Mouse (Mus musculus): ENCODE results near the gene Cxcl12. TPM values are rescaled to one million over a fixed set of nuclear protein-coding genes. Genes with fewer than 3 reads are reported as not detected.
A peak's percentile ranks its signal among the peaks of the same experiment; 100 is the strongest.

The Cxcl12 gene
- total RNA-seq (2021), result 10 to 100 TPM; 41.7 to 45.2 TPM
- long read RNA-seq, experiment 1, transcript Cxcl12-202 (3 exons, 1,878 nt), result major isoform, 18 of 26 reads
- long read RNA-seq, experiment 1, partial matches to known transcripts, result 0 of 26 reads
- long read RNA-seq, experiment 1, other reads (novel, unspliced or antisense), result 8 of 26 reads
- long read RNA-seq, experiment 2, full-length matches to known transcripts, result 20 of 32 reads
- long read RNA-seq, experiment 2, partial matches to known transcripts, result 0 of 32 reads
- long read RNA-seq, experiment 2, other reads (novel, unspliced or antisense), result 12 of 32 reads

DNA sequence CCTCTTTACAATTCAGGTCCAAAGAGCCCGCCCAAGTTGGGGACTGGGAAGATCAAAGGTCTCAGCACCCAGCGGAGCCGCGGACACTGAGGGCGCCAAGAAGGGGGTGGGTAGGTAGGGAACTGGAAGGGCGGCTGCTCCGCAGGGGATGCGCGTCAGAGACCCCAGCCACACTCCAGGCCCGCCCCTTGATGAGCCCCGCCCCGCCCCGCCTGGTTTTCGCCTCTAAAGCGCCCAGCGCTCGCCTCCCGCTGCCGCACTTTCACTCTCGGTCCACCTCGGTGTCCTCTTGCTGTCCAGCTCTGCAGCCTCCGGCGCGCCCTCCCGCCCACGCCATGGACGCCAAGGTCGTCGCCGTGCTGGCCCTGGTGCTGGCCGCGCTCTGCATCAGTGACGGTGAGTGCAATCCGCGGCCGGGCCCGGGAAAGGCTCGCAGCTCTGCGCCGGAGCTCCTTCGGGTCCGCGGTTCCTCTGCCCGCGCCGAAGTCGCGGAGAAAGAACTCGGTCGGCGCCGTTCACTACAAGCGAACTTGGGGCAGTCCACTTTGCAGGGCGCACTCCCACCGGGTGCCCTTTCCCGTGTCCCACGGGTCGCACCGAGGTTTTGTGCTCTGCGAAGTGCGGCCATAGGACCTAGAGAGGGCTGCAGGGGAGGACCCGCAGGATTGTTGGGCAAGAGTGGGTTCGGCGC, at the start of gene Cxcl12:
Gene Cxcl12, plus strand, starts transcription at position 215 of the 691 bp plus-strand sequence.
- DNase-seq (ENCODE audit: low spot score in 2 of 2), result peak; percentile 29 to 30

DNA sequence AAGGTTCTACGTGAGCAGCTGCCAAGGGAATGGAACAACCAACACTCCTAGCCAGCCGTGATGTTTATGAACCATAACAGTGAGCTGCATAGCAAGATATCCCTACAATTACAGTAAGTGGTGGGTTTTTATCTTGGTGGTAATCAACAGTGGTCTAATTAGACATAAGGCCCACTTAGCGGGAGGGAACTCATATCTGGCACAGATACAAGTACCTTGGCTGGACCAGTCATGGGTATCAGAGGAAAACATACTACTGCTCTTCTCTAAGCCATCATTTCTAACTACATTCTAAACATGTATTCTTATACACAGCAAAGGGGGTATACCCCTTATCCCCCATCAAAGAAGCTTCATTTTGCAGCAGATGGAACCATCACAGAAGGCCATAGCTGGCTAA, 46.3 kb upstream of the Cxcl12 start:
- DNase-seq (ENCODE audit: low spot score in 2 of 2), result no peak

DNA sequence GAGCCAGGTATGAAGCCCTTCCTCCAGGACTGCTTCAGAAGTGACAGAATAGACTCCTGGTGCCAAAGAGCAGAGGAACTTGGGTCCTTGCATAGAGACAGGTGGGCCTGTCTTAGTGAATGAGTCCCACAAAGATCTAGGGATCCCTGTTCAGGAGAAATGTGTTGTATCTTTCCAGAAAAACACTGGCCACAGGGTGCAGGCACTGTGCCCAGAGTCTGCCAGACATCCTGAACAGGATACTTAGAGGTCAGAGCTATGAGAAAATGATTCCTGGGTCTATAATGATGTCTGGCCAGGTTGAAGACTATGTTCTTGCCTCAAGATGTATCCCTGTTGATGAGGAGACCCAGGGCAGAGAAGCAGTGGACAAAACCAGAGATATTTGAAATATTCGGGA, 42.0 kb upstream of the Cxcl12 start:
- DNase-seq (ENCODE audit: low spot score in 2 of 2), result no peak

DNA sequence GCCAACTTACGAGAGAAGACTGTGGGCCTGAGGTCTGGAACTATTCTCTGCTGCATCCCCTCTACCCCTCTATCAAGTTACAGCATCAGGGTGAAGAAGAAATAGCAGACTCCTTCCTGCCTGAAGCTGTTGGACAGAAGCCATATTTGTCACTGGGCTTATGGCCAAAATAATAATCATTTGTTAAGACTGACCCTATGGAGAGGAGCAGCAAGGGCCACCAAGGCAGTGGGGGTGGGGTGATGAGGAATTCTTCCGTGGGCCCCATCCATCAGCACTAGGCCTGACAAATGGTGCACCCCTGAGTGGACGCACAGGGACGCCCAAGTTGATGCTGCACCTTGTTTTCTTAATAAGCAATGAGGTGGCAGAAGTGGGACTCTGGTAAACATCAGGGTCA, 38.9 kb upstream of the Cxcl12 start:
- DNase-seq (ENCODE audit: low spot score in 2 of 2), result no peak

GRCm38 (mm10) chr6:117130680-117131111, 37.6 kb upstream of the Cxcl12 start:
- DNase-seq (ENCODE audit: low spot score in 2 of 2), result no peak

GRCm38 (mm10) chr6:117134526-117134925, 33.8 kb upstream of the Cxcl12 start:
- DNase-seq (ENCODE audit: low spot score in 2 of 2), result no peak

DNA sequence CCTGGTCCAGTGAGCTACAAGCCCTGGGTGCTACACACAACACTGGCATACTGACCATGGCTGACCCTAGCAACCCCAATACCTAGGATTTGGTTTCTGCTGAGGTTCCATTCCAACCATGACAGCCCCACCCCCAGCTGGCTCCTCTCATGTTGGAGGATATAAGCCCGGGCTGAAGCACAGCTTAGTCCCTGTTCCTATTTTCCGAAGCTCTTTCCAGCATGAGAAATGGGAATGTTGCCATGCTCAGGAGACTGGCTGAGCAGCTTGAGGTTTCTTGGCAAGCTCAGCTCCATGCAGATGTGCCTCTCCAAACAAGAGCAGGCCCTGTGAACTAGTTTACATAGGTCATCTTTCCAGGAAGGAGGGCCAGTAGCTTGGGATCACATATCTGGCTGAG, 30.6 kb upstream of the Cxcl12 start:
- no peak for DNase-seq (ENCODE audit: low spot score in 2 of 2)

- no peak for DNase-seq (ENCODE audit: low spot score in 2 of 2)
Measured at GRCm38 (mm10) chr6:117140907-117141306, 27.4 kb upstream of the Cxcl12 start.

DNA sequence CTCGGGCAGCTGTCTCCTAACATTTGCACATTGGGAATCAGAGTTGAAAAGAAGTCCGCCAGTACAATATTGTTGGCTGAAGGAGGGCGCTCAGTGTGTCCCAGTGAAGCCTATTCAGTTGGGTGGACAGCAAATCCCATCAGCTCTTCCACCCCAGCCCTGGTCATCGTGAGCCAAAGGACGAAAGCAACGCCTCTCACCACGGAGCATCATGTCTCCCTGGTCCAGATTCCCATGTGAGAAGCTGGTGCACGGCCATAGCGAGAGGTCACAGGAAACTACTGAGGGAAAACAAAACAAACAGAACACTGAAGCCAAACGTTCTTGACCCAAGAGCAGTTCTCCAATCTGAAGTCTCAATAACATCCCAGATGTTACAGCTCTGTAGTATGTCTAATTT, 21.4 kb upstream of the Cxcl12 start:
- DNase-seq (ENCODE audit: low spot score in 2 of 2), result no peak

- no peak for DNase-seq (ENCODE audit: low spot score in 2 of 2)
Measured at GRCm38 (mm10) chr6:117151484-117152149, 16.7 kb upstream of the Cxcl12 start.

- no peak for DNase-seq (ENCODE audit: low spot score in 2 of 2)
Measured at GRCm38 (mm10) chr6:117153046-117153445, 15.3 kb upstream of the Cxcl12 start.

DNA sequence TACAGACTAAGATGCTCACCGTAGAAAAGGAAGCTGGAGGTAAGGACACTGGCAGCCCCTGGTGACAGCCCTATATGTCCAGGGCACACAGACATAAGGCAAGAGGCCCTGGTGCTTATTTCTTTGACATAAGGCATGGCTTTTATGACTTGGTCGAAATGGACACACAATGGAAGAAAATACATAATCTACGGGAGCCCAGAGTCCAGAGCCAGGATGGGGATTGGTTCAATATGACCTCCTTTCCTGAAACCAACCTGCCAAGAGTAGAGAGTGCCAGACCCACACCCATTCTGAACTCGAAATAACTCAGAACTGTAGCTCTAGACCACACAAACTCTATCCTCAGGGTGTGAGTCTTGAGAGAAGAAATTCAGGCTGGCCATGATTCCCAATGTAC, 11.5 kb upstream of the Cxcl12 start:
- DNase-seq (ENCODE audit: low spot score in 2 of 2), result no peak

- DNase-seq (ENCODE audit: low spot score in 2 of 2), result no peak
Measured at GRCm38 (mm10) chr6:117159710-117160690, 8.3 kb upstream of the Cxcl12 start.

- DNase-seq (ENCODE audit: low spot score in 2 of 2), result no peak
Measured at GRCm38 (mm10) chr6:117163486-117163885, 4.8 kb upstream of the Cxcl12 start.

DNA sequence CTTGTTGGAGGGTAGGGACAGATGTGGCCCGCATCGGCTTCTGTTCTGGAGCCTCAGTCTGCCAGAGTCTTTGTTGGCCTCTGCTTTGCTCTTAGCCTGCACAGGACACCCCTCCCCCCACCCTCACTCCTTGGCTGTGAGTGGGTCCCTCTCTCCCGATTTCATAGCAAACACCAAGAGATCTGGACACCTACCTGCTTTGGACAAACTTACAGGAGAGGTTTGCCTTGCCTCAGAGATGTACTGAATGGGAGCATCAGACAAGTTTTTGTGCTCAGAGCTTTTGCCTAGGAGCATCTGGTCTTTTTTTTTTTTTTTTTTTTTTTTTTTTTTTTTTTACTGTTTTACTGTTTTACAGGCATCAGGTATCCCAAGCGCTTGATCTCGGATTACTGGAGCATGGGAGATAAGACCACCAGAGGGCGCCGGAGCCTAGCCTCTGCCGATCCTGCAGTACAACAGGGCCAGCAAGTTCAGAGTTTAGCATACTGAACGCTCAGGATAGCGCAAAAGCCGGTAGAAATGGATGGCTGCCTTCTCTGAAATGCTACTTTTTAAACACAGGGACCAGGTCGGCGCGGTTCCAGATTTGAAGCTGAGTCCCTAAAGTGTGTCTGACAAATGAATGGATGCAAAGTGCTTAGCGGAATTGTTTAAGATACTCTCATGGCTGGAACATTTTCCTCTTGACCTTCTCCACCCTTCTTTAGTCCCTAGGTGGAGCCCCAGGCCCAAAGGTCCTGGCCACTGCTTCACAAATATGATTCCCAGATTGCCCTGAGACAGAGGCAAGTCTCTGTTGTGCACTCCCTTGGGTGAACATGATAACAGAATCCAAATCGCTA, 1.5 kb upstream of the Cxcl12 start:
- peak; percentile 87 to 93 for DNase-seq (ENCODE audit: low spot score in 2 of 2)

GRCm38 (mm10) chr6:117167426-117167730, 957 bp upstream of the Cxcl12 start:
- DNase-seq (ENCODE audit: low spot score in 2 of 2), result peak in 1 of 2 experiments; percentile 27

- DNase-seq (ENCODE audit: low spot score in 2 of 2), result peak in 1 of 2 experiments; percentile 9
Measured at GRCm38 (mm10) chr6:117169051-117169909, 945 bp downstream of the Cxcl12 start.

DNA sequence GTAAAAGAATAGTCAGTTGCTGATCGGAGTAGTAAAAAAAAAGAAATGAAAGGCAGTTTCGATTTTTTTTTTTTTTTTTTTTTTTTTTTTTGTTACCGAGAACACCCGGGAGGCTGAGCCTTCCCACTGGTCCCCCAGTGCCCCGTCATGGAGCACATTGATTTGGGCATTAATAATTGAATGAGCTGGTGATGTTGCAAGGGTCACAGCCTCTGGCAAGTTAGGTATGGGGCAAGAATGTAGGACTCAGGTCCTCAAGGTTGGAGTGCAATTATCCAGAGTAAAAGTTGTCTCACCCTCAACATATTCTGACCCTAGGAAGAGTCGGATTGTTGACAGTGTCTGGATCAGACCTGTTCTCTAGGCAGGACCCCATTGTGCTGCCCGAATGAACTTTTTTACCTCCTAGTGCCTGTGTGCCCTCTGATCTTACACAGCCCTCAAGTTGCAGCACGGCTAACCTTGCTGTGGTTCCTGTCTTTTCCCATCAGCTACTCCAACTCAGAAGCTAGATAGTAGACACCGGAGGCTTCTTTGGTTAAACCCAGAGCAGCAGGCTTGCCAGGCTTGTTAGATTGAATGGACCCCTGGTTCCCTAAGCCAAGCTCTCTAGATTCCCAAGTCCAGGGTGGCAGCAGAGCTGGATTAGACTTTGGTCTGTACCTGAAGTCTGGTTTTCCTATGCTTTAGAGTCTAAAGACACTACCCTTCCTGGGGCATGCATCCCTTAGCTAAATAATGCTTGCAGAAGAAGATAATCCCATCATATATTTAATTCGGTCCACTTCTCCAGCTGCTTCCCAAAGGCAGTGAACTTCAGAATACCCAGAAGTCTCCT, 1.8 kb downstream of the Cxcl12 start:
- DNase-seq (ENCODE audit: low spot score in 2 of 2), result no peak
